Mouse (Mus musculus): ENCODE results near the gene Sbp. TPM values are rescaled to one million over a fixed set of nuclear protein-coding genes. Genes with fewer than 3 reads are reported as not detected.

The Sbp gene
- polyA plus RNA-seq, 1 experiment from 2014 or later, result not detected

DNA sequence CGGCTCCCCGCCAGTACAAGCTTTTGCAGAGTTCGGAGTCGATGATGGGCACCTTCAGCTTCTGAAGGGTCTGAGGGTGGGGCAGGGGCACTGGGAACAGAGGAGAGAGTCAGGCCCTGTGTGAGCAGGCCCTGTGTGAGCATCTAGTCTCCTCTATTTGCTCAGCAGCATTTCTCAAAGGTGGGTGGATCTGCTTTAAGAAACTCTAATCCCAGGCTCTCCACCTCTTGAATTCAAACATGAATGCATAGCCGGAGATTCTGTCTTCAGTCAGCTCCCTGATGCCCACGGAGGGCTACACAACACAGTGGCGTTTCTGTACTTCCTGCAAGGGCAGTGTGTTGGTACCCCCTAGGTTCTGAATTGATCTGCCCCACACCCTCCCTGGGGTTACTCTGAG, 53.2 kb downstream of the Sbp start:
- no peak for ATAC-seq (replicated peaks)
- Histone ChIP-seq H3K4me1 (peaks cover 13% of the 10 kb centered on the region), H3K4me3 (no peak overlapping the region), H3K27me3 (replicated peaks) (no peaks in the 10 kb centered on the region), H3K9me3 (no peaks in the 10 kb centered on the region), H3K36me3 (replicated peaks) (no peaks in the 10 kb centered on the region), H3K4me2 (no peak overlapping the region), H3K27ac (no peak overlapping the region), H3K9ac (no peak overlapping the region)
- WGBS, result 75% methylated on average over 7 of the region's 7 CpGs

Other genes with a start within 250 kb of the Sbp start
- 0.06 and 0.11 TPM in 2 replicates for gene 1520401A03Rik, start 218.9 kb upstream of the Sbp start, polyA plus RNA-seq (2015; fragmentation: Nextera tagmentation; extraction: Ambion mirVana)
- gene Pkmyt1, start 215.3 kb upstream of the Sbp start, polyA plus RNA-seq (2015; fragmentation: Nextera tagmentation; extraction: Ambion mirVana), result 22.6 and 23.1 TPM in 2 replicates
- gene Paqr4, start 200.8 kb upstream of the Sbp start, polyA plus RNA-seq (2015; fragmentation: Nextera tagmentation; extraction: Ambion mirVana), result 70.9 and 72.6 TPM in 2 replicates
- 1.4 and 1.5 TPM in 2 replicates for gene Kremen2, start 195.8 kb upstream of the Sbp start, polyA plus RNA-seq (2015; fragmentation: Nextera tagmentation; extraction: Ambion mirVana)
- 242 and 257 TPM in 2 replicates for gene Flywch1, start 170.1 kb upstream of the Sbp start, polyA plus RNA-seq (2015; fragmentation: Nextera tagmentation; extraction: Ambion mirVana)
- 90.1 and 90.2 TPM in 2 replicates for gene Flywch2, start 155.6 kb upstream of the Sbp start, polyA plus RNA-seq (2015; fragmentation: Nextera tagmentation; extraction: Ambion mirVana)
- 552 and 579 TPM in 2 replicates for gene Srrm2, start 151.1 kb upstream of the Sbp start, polyA plus RNA-seq (2015; fragmentation: Nextera tagmentation; extraction: Ambion mirVana)
- 1,171 and 1,223 TPM in 2 replicates for gene Elob, start 112.5 kb upstream of the Sbp start, polyA plus RNA-seq (2015; fragmentation: Nextera tagmentation; extraction: Ambion mirVana)
- 0.15 and 0.22 TPM in 2 replicates for gene Prss33, start 105.6 kb upstream of the Sbp start, polyA plus RNA-seq (2015; fragmentation: Nextera tagmentation; extraction: Ambion mirVana)
- not detected in 2 replicates for gene Prss32, start 97.8 kb upstream of the Sbp start, polyA plus RNA-seq (2015; fragmentation: Nextera tagmentation; extraction: Ambion mirVana)
- gene Prss41, start 97.5 kb upstream of the Sbp start, polyA plus RNA-seq (2015; fragmentation: Nextera tagmentation; extraction: Ambion mirVana), result 1.4 and 1.6 TPM in 2 replicates
- gene Prss21, start 73.6 kb upstream of the Sbp start, polyA plus RNA-seq (2015; fragmentation: Nextera tagmentation; extraction: Ambion mirVana), result not detected in 2 replicates
- not detected in 2 replicates for gene Dcpp1, start 60.8 kb upstream of the Sbp start, polyA plus RNA-seq (2015; fragmentation: Nextera tagmentation; extraction: Ambion mirVana)
- gene Dcpp2, start 60.8 kb upstream of the Sbp start, polyA plus RNA-seq (2015; fragmentation: Nextera tagmentation; extraction: Ambion mirVana), result not detected in 2 replicates
- gene Dcpp3, start 24.2 kb upstream of the Sbp start, polyA plus RNA-seq (2015; fragmentation: Nextera tagmentation; extraction: Ambion mirVana), result not detected in 2 replicates
- gene Sbpl, start 13.6 kb downstream of the Sbp start, polyA plus RNA-seq (2015; fragmentation: Nextera tagmentation; extraction: Ambion mirVana), result not detected in 2 replicates
- gene Prss30, start 38.9 kb downstream of the Sbp start, polyA plus RNA-seq (2015; fragmentation: Nextera tagmentation; extraction: Ambion mirVana), result not detected in 2 replicates
- not detected in 2 replicates for gene Prss22, start 56.4 kb downstream of the Sbp start, polyA plus RNA-seq (2015; fragmentation: Nextera tagmentation; extraction: Ambion mirVana)
- gene Prss27, start 96.5 kb downstream of the Sbp start, polyA plus RNA-seq (2015; fragmentation: Nextera tagmentation; extraction: Ambion mirVana), result 0.36 and 0.44 TPM in 2 replicates
- 73.4 and 77.9 TPM in 2 replicates for gene Kctd5, start 131.8 kb downstream of the Sbp start, polyA plus RNA-seq (2015; fragmentation: Nextera tagmentation; extraction: Ambion mirVana)
- gene Pdpk1, start 209.3 kb downstream of the Sbp start, polyA plus RNA-seq (2015; fragmentation: Nextera tagmentation; extraction: Ambion mirVana), result 69.8 and 75.5 TPM in 2 replicates
- gene Amdhd2, start 222.1 kb downstream of the Sbp start, polyA plus RNA-seq (2015; fragmentation: Nextera tagmentation; extraction: Ambion mirVana), result 32.1 and 39.6 TPM in 2 replicates
- gene Atp6v0c, start 228.0 kb downstream of the Sbp start, polyA plus RNA-seq (2015; fragmentation: Nextera tagmentation; extraction: Ambion mirVana), result 1,357 and 1,392 TPM in 2 replicates